Mouse (Mus musculus) liver, embryonic 11.5 days (tissue): ENCODE data around the gene Coro7. TPM values are rescaled to one million over a fixed set of nuclear protein-coding genes. Genes with fewer than 3 reads are reported as not detected.

Source experiments
- ATAC-seq: fragments of 200-750 bp; cut with Nextera tagmentation; replicated peaks from 2 replicates; pipeline ENCODE4 v1.8.0; 2017; ENCODE audit warnings: moderate number of reproducible peaks, mild to moderate bottlenecking, moderate TSS enrichment, moderate library complexity; ENCODE audit not compliant: low FRiP score
- DNase-seq: peaks from one replicate; pipeline ENCODE4 v3.0.0-alpha.2; 2017; ENCODE audit warnings: low spot score
- H3K27ac ChIP-seq: fragments of 300-500 bp; sonication (generic); 2 replicates; pipeline ENCODE4 v1.5.1; 2014; ENCODE audit warnings: mild to moderate bottlenecking, low read depth, low read length, control low read depth
- H3K27me3 ChIP-seq: fragments of 300-500 bp; sonication (generic); replicated peaks from 2 replicates; pipeline ENCODE4 v1.6.1; 2014; ENCODE audit warnings: low read length, mixed read lengths; ENCODE audit not compliant: control insufficient read depth, insufficient read depth
- H3K36me3 ChIP-seq: fragments of 300-500 bp; sonication (generic); 2 replicates; pipeline ENCODE4 v1.6.1; 2014; ENCODE audit warnings: mild to moderate bottlenecking, low read length, moderate library complexity, mixed read lengths; ENCODE audit not compliant: control insufficient read depth, insufficient read depth
- H3K4me1 ChIP-seq: fragments of 300-500 bp; sonication (generic); replicated peaks from 2 replicates; pipeline ENCODE4 v1.6.1; 2014; ENCODE audit warnings: low read length, mixed read lengths; ENCODE audit not compliant: control insufficient read depth, insufficient read depth
- H3K4me2 ChIP-seq: fragments of 300-500 bp; sonication (generic); 2 replicates; pipeline ENCODE4 v1.6.1; 2014; ENCODE audit warnings: mild to moderate bottlenecking, control low read depth, moderate library complexity
- H3K4me3 ChIP-seq: fragments of 300-500 bp; sonication (generic); 2 replicates; pipeline ENCODE4 v1.5.1; 2014; ENCODE audit warnings: low read depth, low read length, control low read depth
- H3K9ac ChIP-seq: fragments of 300-500 bp; sonication (generic); 2 replicates; pipeline ENCODE4 v1.6.1; 2014; ENCODE audit warnings: low read depth, low read length, control low read depth
- H3K9me3 ChIP-seq: fragments of 300-500 bp; sonication (generic); 2 replicates; pipeline ENCODE4 v1.6.1; 2016; ENCODE audit warnings: low read length, inconsistent platforms, mixed read lengths; ENCODE audit not compliant: control insufficient read depth
- WGBS: fragments of 180-500 bp; shearing (Covaris S2); extraction: QIAGEN DNeasy Blood & Tissue Kit; methylation state at CpG from one replicate; pipeline ENCODE4 v1.1.7; 2014; 5-methylcytosine and 5-hydroxymethylcytosine counted together
- polyA plus RNA-seq: library from polyadenylated mRNA; unstranded; fragments of >200 nt; fragmentation: Nextera tagmentation; extraction: Ambion mirVana; gene quantifications from 2 replicates; pipeline ENCODE4 v1.2.1, GENCODE M21; 2014

Coro7 gene
- polyA plus RNA-seq, 1 experiment from 2014 or later = 18.7 TPM

GRCm38 (mm10) chr16:4641119-4641838 lies 38.3 kb downstream of the Coro7 start:
- Histone ChIP-seq H3K9ac (peak overlapping the region; percentile 69), H3K36me3 (no peaks in the 10 kb centered on the region), H3K27ac (peak overlapping the region; percentile 72), H3K9me3 (no peaks in the 10 kb centered on the region), H3K27me3 (no peaks in the 10 kb centered on the region), H3K4me1 (peaks cover 35% of the 10 kb centered on the region), H3K4me3 (peak overlapping the region; percentile 79), H3K4me2 (peak overlapping the region; percentile 97)
- ATAC-seq = no peak
- DNase-seq = no peak
- 26% methylated on average over 3 of the region's 3 CpGs for WGBS

GRCm38 (mm10) chr16:4640267-4641005 lies 39.1 kb downstream of the Coro7 start:
- Histone ChIP-seq H3K4me2 (peak overlapping the region; percentile 97), H3K36me3 (no peaks in the 10 kb centered on the region), H3K4me3 (peak overlapping the region; percentile 79), H3K27me3 (no peaks in the 10 kb centered on the region), H3K4me1 (peaks cover 33% of the 10 kb centered on the region), H3K27ac (peak overlapping the region; percentile 72), H3K9me3 (no peaks in the 10 kb centered on the region), H3K9ac (peak overlapping the region; percentile 69)
- DNase-seq = no peak
- peak; percentile 35 for ATAC-seq
- 12% methylated on average over 17 of the region's 17 CpGs for WGBS

GRCm38 (mm10) chr16:4639831-4640237 lies 39.7 kb downstream of the Coro7 start, which contains the start of the genes Vasn and Dnaja3:
TSS of gene Vasn (plus strand) at chr16:4639941.
TSS of gene Dnaja3 (plus strand) at chr16:4639989.
- Histone ChIP-seq H3K4me1 (peaks cover 33% of the 10 kb centered on the region), H3K27me3 (no peaks in the 10 kb centered on the region), H3K4me2 (peak within 1 kb of the TSS; percentile 97), H3K36me3 (no peaks in the 10 kb centered on the region; the same call in 1 of the 2 replicates), H3K9me3 (no peaks in the 10 kb centered on the region), H3K9ac (peak within 1 kb of the TSS; percentile 69), H3K27ac (peak within 1 kb of the TSS; percentile 72), H3K4me3 (peak within 1 kb of the TSS; percentile 79)
- ATAC-seq (peak; percentile 93), DNase-seq (peak; percentile 83)
- WGBS = 2% methylated on average over 22 of the region's 22 CpGs

GRCm38 (mm10) chr16:4638891-4639390 lies 40.6 kb downstream of the Coro7 start:
- no peak overlapping the region for H3K4me2 ChIP-seq
- DNase-seq (no peak), ATAC-seq (no peak)
- H3K4me1 ChIP-seq = peaks cover 33% of the 10 kb centered on the region
- no peaks in the 10 kb centered on the region for H3K9me3 ChIP-seq
- H3K9ac ChIP-seq = no peak overlapping the region
- H3K4me3 ChIP-seq = no peak overlapping the region
- peaks cover 2% of the 10 kb centered on the region; the same call in 1 of the 2 replicates for H3K36me3 ChIP-seq
- no peaks in the 10 kb centered on the region for H3K27me3 ChIP-seq
- 83% methylated on average over 3 of the region's 3 CpGs for WGBS
- H3K27ac ChIP-seq = no peak overlapping the region

GRCm38 (mm10) chr16:4635760-4636159 lies 43.8 kb downstream of the Coro7 start:
- H3K4me2 ChIP-seq = no peak overlapping the region
- no peak overlapping the region for H3K9ac ChIP-seq
- H3K4me1 ChIP-seq = peaks cover 12% of the 10 kb centered on the region
- H3K27me3 ChIP-seq = no peaks in the 10 kb centered on the region
- 71% methylated on average over 4 of the region's 4 CpGs for WGBS
- peaks cover 2% of the 10 kb centered on the region; the same call in 1 of the 2 replicates for H3K36me3 ChIP-seq
- H3K4me3 ChIP-seq = no peak overlapping the region
- DNase-seq (no peak), ATAC-seq (no peak)
- H3K27ac ChIP-seq = no peak overlapping the region
- no peaks in the 10 kb centered on the region for H3K9me3 ChIP-seq

GRCm38 (mm10) chr16:4634681-4635080 lies 44.9 kb downstream of the Coro7 start:
- peaks cover 4% of the 10 kb centered on the region; the same call in 1 of the 2 replicates for H3K4me1 ChIP-seq
- 80% methylated on average over 9 of the region's 9 CpGs for WGBS
- no peak overlapping the region for H3K4me2 ChIP-seq
- no peak for ATAC-seq
- H3K4me3 ChIP-seq = no peak overlapping the region
- no peak for DNase-seq
- no peak overlapping the region for H3K9ac ChIP-seq
- peaks cover 2% of the 10 kb centered on the region; the same call in 1 of the 2 replicates for H3K36me3 ChIP-seq
- no peaks in the 10 kb centered on the region for H3K9me3 ChIP-seq
- H3K27ac ChIP-seq = no peak overlapping the region
- H3K27me3 ChIP-seq = no peaks in the 10 kb centered on the region

GRCm38 (mm10) chr16:4633661-4634060 lies 45.9 kb downstream of the Coro7 start:
- no peaks in the 10 kb centered on the region for H3K9me3 ChIP-seq
- H3K9ac ChIP-seq = no peak overlapping the region
- DNase-seq = no peak
- ATAC-seq = no peak
- H3K4me3 ChIP-seq = no peak overlapping the region
- no peak overlapping the region for H3K27ac ChIP-seq
- no peak overlapping the region for H3K4me2 ChIP-seq
- 0 out of 2 replicates have a peak, but pooled peaks cover 4% of the 10 kb centered on the region for H3K4me1 ChIP-seq
- H3K36me3 ChIP-seq = peaks cover 2% of the 10 kb centered on the region; the same call in 1 of the 2 replicates
- H3K27me3 ChIP-seq = no peaks in the 10 kb centered on the region
- WGBS = 95% methylated on average over 3 of the region's 3 CpGs

GRCm38 (mm10) chr16:4632050-4632449 lies 47.5 kb downstream of the Coro7 start:
- no peak for DNase-seq
- Histone ChIP-seq H3K9me3 (no peaks in the 10 kb centered on the region), H3K4me3 (no peak overlapping the region), H3K27me3 (no peaks in the 10 kb centered on the region), H3K36me3 (peaks cover 2% of the 10 kb centered on the region; the same call in 1 of the 2 replicates), H3K4me1 (0 out of 2 replicates have a peak, but pooled peaks cover 2% of the 10 kb centered on the region), H3K27ac (no peak overlapping the region), H3K9ac (no peak overlapping the region), H3K4me2 (no peak overlapping the region)
- no peak for ATAC-seq
- 50% methylated on average over 7 of the region's 7 CpGs for WGBS
